Mouse (Mus musculus): Measurements from ENCODE around the gene Lst1. TPM values are rescaled to one million over a fixed set of nuclear protein-coding genes. Genes with fewer than 3 reads are reported as not detected.

The Lst1 gene
- total RNA-seq, 4 experiments from 2014 or later, result 6.5 to 10.1 (median 7.9) TPM

DNA sequence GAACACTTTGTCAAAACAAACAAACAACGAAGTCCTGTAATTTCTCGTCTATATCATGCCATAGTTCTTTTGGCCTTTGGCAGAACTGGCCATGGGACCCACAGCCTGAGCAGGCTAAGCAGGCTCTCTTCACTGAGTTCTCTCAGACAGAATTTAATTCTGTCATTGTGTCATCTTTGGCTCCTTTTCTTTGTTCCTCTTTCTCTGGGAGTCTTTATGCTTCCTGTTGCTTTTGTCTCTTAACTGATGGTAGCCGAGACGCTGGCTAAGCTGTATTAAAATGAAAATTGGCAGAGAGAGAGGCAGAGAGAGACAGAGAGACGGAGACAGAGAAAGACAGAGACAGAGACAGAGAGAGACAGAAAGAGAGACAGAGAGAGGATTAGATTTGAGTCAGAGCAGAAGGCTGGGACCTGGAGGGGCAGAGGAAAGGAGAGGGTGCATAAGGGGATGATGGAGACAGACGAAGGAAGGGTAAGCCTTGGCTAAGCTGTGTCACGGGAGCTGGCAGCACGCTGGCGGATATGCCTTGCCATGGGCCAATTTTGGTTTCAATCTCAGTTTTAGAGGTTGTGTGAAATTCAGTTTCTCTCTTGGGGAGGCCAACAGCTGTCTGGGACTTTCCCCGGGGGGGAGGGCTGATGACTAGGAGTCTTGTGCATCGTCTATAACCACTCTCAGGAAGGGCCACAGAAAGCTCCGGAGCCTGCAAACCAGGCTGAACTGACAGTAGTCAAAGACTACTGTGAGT, 21.7 kb upstream of the Lst1 start:
- DNase-seq (ENCODE audit: low spot score in 2 of 2), result no peak

DNA sequence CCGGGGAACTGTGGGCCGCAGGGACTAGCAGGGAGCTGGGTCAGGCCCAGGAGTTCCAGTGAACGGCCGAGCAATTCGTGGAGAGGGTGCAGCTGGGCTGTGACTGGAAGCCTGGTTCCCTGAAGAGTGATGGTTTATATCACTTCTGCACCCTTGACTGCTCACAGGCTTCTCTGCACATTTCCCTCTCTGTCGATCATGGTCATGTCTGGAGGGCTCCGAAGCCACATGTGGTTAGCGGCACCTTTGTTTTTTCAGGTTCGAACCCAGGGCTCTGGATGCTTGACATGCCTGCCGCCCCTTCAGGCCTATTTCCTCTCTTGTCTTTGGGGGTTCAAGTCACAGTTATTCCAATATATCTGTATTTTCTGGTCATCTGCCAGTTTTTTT, 17.1 kb upstream of the Lst1 start:
- DNase-seq (ENCODE audit: low spot score in 2 of 2), result no peak

DNA sequence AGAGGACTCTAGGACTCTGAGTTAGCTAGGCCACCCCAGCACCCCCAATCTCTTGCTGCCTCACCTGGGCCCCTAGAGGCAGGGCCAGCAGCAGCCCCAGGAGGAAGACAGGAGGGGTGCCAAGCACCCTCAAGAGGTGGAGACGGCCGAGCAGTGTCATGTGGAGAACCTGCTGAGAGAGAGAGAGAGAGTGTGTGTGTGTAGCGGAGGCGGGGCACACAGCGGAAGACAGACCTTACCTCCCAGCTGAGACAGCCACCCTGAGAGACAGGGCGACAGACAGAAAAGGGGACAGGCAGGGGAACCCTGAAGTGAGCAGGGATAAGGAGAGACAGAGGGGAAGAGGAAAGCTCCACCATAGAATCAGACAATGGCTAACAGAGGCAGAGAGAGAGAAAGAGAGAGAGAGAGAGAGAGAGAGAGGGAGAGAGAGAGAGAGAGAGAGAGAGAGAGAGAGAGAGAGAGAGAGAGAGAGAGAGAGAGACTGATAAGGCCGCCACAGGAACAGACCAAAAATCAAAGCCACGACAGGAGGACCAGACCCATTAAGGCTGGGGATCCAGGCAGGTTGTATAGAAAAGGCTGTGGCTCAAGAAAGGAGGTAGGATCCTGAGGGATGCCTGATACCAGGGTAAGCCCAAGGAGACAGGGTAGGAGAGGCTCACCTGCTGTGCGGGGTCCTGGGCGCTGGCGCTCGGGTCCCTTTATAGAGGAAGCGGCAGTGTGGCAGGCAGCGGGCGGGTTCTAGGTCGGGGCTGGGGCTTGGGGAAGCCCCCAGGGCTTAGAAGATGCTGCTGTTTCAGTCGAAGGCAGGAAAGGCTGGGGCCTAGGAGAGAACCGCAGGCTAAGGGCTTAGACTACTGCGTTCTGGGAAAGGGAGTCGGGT, 16.5 kb upstream of the Lst1 start, which contains the start of gene Lta:
Gene Lta (minus strand): TSS at position 858 of the 886 bp plus-strand sequence.
- no peak for DNase-seq (ENCODE audit: low spot score in 2 of 2)

DNA sequence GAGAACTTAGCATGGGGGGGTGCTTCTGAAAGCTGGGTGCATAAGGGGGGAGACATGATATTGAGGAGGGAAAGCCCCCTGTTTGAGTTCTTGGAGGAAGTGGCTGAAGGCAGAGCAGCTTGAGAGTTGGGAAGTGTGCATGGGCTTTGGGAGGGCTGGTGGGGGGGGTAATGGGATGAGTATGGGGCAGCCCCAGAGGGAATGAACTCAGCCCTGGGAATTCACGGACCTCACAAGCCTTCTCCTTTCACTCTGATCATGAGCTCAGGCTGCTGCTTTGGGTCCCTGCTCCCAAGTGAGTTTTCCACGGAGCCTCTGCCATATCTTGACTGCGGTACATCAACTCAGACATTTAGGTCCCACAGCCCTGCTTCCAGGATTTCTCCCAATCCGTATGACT, 14.2 kb upstream of the Lst1 start:
- no peak for DNase-seq (ENCODE audit: low spot score in 2 of 2)

DNA sequence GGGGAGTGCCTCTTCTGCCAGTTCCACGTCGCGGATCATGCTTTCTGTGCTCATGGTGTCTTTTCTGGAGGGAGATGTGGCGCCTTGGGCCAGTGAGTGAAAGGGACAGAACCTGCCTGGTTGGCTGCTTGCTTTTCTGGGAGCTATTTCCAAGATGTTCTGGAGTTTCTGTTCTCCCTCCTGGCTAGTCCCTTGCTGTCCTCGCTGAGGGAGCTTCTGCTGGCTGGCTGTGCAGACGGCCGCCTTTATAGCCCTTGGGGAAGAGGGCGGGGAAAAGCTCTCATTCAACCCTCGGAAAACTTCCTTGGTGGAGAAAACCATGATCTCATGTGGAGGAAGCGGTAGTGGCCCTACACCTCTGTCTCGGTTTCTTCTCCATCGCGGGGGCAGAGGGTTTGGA, 13.5 kb upstream of the Lst1 start, which contains the start of gene Tnf:
Gene Tnf (minus strand): TSS at position 221 of the 400 bp plus-strand sequence.
- DNase-seq (ENCODE audit: low spot score in 2 of 2), result no peak

DNA sequence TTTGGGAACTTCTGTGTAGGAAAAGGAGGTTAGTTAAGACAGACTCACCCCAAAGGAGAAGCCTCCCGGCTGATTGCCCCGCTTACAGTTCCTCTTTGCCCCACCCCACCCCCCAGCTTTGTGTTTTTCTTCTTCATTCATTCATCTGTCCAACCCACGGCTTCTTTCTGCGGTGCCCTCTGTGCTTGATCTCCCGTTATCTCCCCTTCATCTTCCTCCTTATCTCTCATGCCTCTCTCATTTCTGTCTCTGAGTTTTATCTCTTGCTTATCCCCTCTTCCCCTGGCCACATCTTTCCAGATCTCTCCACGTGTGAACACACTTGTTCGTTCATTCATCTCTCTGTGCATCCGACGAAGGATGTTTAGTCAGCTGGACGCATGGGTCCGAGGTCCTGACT, 12.9 kb upstream of the Lst1 start:
- no peak for DNase-seq (ENCODE audit: low spot score in 2 of 2)

DNA sequence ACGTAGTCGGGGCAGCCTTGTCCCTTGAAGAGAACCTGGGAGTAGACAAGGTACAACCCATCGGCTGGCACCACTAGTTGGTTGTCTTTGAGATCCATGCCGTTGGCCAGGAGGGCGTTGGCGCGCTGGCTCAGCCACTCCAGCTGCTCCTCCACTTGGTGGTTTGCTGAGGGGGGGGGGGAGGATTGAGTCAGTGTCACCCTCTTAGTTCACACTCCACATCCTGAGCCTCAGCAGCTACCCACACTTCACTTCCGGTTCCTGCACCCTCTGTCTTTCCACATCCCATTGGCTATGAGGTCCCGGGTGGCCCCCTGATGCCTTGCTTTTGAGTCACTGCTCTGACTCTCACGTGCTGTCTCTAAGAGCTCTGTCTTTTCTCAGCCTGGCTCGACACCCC, 12.2 kb upstream of the Lst1 start:
- no peak for DNase-seq (ENCODE audit: low spot score in 2 of 2)

DNA sequence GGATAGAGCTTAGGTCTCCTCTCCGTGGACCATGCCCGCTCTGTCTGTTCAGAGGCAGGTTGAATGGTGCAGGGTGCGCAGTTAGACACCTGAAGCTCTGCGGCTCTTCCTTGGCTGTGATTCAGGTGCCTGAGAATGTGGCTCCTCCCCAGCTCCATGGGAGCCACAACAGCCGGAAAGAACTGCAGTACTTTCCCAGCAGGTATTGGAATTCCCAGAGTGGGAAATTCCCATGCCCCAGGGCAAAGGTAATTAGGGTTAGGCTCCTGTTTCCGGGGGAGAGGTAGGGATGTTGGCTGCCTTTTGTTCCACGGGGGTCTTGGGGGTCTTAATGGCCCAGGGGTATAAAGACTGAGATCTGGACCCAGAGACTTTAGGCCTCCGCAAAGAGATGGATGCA, 10.7 kb upstream of the Lst1 start:
- DNase-seq (ENCODE audit: low spot score in 2 of 2), result no peak

DNA sequence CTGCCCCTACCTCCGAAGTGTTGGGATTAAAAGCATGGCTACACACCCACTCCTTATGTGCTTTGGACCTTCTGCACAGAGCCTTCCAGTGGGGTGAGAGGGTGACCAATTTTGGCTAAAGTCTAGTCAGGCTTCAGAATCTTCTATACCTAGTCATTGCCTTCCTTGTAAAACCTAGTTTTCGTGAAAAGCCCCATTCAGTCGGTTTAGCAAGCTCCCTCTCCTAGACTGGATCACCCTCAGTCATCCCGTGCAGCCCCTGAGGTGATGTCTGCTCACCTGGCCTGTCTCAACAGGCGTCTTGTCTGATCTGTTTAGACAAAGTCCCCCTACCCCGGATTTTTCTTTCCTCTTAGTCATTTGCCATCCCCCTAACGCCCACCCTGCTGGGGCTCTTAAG, 9.8 kb upstream of the Lst1 start:
- DNase-seq (ENCODE audit: low spot score in 2 of 2), result no peak

DNA sequence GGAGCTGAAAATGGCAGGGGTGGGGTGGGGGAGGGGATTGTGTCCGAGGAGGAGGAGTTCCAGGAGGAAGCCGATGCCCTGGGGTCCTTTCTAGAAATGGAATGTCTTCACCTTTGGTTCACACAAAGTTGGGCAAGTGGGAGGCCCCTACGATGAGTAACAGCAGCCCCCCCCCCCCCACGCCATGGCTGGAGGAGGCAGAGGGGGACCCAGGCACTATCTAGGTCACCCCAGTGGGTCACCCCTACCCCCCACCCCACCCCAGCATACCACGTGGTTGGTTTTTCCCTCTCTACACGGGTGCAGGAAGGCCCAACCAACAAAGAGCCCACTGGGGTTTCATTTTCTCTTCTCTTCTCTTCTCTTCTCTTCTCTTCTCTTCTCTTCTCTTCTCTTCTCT, 8.9 kb upstream of the Lst1 start:
- DNase-seq (ENCODE audit: low spot score in 2 of 2), result no peak

DNA sequence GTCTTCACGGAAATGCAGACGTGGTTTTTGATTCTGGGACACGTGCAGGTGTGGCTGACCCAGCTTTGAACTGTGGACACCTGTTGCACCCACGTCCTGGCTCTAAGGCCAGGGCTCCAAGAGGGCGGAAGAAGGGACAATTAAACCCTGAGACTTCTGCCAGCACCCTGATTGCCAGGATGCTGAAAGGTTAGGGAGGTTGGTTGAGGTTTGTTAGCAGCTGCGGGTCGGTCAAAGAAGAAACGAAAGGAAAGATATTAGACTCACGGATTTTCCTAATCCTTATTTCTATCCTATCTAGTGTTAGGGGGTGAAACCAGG, 8.0 kb upstream of the Lst1 start:
- DNase-seq (ENCODE audit: low spot score in 2 of 2), result no peak

DNA sequence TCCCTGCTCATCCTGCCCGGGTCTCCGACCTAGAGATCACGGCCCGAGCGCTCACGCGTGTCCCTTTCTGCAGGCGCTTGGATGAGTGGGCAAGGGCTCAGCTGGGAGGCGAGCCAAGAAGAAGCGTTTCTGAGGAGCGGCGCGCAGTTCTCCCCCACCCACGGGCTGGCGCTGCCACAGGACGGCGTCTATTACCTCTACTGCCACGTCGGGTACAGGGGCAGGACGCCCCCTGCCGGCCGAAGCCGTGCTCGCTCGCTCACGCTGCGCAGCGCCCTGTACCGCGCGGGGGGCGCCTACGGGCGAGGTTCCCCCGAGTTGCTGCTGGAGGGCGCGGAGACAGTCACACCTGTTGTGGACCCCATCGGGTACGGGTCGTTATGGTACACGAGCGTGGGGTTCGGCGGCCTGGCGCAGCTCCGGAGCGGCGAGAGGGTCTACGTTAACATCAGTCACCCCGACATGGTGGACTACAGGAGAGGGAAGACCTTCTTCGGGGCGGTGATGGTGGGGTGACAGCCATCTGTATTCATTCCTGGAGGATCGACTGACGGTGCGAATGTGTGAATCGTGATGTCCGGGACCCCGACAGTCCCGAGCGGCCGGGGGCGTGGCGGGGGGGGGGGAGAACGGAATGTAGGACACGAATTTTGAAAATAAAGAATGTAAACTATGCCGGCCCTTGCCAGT, 7.5 kb upstream of the Lst1 start:
- DNase-seq (ENCODE audit: low spot score in 2 of 2), result peak; percentile 65 to 76

DNA sequence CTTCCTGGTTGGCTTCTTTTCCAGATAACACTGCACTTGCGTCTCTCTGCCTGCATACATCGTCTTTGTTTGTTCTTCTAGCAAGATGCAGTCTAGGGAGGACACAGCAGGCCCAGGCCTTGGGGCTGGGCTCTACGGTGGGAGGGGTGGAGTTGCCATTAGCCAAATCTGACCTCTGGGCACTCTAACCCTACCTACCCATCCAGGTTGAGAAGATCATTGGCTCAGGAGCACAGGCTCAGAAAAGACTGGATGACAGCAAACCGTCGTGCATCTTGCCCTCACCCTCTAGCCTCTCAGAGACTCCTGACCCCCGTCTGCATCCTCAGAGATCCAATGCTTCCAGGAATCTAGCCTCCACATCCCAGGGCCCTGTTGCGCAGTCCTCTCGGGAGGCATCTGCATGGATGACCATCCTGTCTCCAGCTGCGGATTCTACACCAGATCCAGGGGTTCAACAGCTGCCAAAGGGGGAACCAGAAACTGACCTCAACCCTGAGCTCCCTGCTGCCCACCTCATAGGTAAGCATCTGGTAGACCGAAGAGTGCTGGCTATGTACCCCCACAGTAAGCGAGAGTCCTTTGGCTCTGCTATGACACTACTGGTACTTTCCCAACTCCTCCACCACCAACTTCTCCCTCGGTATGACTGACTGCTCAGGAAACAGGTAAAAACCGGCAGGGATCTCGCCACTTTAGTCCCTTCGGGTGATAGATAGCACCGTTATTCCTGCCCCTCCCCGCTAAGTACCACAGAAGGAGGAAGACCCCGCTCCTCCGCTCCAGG, 6.8 kb upstream of the Lst1 start:
- DNase-seq (ENCODE audit: low spot score in 2 of 2), result no peak

DNA sequence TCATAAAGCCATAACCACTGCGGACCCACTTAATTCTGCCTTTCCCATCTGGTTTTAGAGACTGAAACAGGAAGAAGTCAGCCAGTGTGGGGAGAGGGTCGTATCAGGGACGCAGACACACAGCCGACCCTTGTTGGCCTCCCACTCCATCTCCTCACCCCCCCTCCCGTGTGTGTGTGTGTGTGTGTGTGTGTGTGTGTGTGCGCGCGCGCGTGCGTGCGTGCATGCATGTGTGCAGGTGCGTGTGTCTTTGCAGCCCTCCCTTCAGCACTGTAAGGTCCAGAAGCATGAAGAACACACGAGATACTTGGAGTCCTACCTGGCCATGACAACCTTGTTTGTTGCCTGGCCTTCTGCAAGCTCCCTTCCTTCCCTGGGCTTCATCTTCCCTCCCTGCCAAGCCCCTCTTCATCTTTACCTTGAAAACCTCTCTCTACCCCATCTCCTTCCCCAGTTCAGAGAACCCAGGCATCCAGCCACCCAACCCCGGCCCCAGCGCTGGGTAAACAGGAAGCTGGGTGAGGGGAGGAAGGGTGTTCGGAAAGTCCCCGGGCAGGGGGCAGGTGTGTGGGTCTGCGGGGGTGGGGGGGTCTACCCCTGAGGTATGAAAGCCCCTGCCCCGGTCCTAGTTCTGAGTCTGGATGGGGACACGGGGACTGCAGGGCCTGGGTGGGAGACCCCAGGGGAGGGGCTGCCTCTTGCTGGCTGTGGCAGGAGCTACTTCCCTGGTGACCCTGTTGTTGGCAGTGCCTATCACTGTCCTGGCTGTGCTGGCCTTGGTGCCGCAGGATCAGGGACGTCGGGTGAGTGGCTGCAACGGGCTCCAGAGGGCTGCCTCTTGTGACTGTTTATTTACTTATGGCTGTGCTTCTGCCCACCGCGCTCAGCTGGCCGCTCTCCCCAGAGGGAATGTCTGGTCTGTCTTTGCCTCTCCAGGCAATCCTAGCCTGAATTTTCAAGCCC, 5.9 kb upstream of the Lst1 start, which contains the start of gene Ltb:
Gene Ltb (plus strand): TSS at position 559 of the 963 bp plus-strand sequence.
- no peak for DNase-seq (ENCODE audit: low spot score in 2 of 2)

DNA sequence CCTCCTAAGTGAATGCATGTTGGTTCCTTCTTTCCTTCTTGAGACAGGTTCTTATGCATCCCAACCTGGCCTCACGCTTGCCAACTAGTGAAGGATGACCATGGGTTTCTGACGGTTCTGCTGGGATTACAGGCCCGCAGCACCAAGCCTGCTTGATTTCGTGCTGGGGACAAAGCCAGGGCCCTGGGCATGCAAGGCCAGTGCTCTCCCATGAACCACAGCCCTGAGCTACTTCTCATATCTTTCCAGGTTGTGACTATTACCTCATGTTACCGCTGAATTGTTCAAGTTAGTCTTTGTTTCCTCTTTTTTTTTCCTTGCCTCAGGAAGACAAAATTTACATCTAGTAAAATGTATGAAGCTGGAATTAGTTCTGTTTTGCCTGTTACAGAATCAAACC, 4.7 kb upstream of the Lst1 start:
- no peak for DNase-seq (ENCODE audit: low spot score in 2 of 2)

DNA sequence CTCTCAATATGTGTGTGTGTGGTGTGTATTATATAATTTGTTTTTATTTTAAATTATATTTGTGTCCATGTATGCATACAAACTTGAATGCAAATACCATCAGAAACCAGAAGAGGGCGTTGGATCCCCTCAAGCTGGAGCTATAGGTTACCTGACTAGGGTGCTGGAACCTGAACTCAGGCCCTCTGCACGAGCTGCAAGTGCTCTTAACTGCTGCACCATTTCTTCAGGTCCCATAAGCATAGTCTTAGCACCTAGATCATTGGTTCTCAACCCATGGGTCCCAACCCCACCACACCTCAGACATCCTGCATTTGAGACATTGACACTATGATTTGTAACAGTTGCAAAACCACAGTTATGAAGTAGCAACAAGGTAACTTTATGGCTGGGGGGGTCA, 3.5 kb upstream of the Lst1 start:
- DNase-seq (ENCODE audit: low spot score in 2 of 2), result no peak

DNA sequence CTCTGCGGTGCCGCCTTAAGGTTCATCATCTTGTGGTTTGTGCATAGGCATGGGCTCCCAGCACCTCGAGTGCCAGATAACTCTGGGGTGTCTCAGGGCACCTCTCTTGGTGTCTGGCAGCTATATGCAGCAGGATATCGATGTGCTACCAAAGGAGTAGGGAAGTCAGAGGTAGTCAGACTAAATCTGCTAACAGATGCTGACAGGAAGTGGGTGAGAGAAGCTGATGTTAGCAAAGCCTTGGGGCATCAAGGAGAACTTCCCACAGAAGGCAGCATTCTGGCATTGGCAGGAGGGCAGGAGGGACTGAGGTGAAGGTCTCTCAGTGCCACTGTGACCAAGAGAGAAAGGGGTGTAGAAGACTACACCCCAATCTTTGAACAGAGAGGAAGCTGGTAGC, 1.9 kb upstream of the Lst1 start:
- no peak for DNase-seq (ENCODE audit: low spot score in 2 of 2)

DNA sequence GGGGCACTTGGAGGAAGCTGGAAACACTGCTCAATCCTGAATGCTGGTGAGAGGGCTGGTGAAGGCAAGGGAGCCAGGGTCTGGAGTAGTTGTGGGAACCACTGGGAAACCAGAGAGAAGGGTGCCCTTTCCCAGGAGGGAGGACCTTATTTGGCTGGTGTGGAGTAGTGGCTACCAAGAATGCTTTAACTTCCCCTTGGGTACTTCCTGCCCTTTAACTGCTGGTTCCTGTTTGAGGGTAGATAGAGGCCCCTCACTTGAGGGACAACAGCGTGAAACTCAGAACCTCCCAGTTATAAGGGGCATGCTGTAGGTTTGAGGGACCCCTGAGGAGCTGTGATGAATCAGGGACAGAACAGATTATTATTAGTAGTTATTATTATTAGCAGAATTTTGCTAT, 947 bp upstream of the Lst1 start:
- no peak for DNase-seq (ENCODE audit: low spot score in 2 of 2)

DNA sequence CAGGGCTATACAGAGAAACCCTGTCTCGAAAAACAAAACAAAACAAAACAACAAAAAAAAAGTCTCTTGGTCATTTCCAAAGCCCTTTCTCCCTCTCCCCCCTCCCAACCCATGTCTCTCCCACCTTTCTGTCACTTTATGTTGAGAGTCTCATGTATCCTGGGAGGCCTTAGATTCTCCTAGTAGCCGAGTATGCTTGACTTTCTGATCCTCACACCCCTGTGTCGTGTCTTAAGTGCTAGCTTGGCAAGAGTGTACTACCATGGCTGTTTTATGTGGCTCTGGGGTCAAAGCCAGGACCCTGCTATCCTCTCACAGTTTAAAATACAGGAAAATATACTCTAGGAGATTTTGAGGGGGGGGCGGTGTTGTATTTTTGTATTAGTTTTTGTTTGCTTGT, 894 bp downstream of the Lst1 start:
- DNase-seq (ENCODE audit: low spot score in 2 of 2), result no peak

DNA sequence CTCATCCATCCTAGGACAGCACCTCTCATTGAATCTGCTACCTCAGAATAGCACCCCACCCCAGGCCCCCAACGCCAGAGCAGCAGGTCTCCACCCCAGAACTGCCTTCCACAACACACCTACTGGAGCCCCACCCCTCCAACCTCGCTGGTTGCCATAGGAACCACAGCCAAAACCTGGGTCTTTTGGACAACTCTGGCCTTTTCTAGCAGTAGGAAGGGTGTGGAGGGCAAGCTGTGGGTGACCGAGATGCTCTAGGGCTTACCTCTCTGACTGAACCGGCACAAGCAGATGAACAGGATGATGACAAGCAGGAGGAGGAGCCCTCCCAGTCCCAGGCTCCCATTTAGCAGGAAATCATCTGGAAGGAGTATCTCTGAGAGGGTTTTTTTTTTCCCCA, 1.6 kb downstream of the Lst1 start:
- no peak for DNase-seq (ENCODE audit: low spot score in 2 of 2)

Data from left cerebral cortex, adult 8-10 months (tissue).